Mouse (Mus musculus): ENCODE data around the gene Lat2. TPM values are rescaled to one million over a fixed set of nuclear protein-coding genes. Genes with fewer than 3 reads are reported as not detected.

The Lat2 gene
- total and polyA plus RNA-seq, 2 experiments from 2014 or later, result 1.9 to 10.7 TPM

DNA sequence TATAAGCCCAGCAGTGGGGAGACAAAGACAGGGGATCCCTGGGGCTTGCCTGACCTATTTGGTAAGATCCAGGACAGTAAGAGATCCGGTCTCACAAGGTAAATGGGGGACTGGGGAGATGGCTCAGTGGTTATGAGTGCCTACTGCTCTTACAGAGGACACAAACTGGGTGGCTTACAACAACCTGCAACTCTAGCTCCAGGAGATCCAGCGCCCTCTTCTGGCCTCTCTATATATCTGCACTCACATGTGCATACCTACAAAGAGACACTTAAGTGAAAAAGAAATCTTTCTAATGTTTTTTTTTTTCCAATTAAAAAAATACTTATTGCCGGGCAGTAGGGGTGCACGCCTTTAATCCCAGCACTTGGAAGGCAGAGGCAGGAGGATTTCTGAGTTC lies 31.6 kb upstream of the Lat2 start:
- Histone ChIP-seq H3K4me1 (ENCODE audit: control insufficient read depth, insufficient read depth) (no peaks in the 10 kb centered on the region), H3K27me3 (ENCODE audit: control insufficient read depth, insufficient read depth, low read length) (no peaks in the 10 kb centered on the region), H3K27ac (ENCODE audit: low read depth) (no peak overlapping the region), H3K9ac (replicated peaks; ENCODE audit: low read depth, low read length) (no peak overlapping the region), H3K9me3 (replicated peaks; ENCODE audit: control insufficient read depth, low read length) (no peaks in the 10 kb centered on the region), H3K36me3 (replicated peaks; ENCODE audit: control insufficient read depth, insufficient read depth, low read length) (no peaks in the 10 kb centered on the region), H3K4me2 (ENCODE audit: low read depth, low read length) (no peak overlapping the region), H3K4me3 (ENCODE audit: low read depth, low read length) (no peak overlapping the region)
- no peak for DNase-seq (ENCODE audit: low spot score)
- TF ChIP-seq EP300 (IDR thresholded peaks at IDR 0.05; ENCODE audit: low read depth) (no peak), CTCF (IDR thresholded peaks at IDR 0.05; ENCODE audit: low read depth) (no peak)
- no peak for ATAC-seq (ENCODE audit: insufficient read depth, low read depth)
- WGBS, result 70% methylated on average over 4 of the region's 4 CpGs

DNA sequence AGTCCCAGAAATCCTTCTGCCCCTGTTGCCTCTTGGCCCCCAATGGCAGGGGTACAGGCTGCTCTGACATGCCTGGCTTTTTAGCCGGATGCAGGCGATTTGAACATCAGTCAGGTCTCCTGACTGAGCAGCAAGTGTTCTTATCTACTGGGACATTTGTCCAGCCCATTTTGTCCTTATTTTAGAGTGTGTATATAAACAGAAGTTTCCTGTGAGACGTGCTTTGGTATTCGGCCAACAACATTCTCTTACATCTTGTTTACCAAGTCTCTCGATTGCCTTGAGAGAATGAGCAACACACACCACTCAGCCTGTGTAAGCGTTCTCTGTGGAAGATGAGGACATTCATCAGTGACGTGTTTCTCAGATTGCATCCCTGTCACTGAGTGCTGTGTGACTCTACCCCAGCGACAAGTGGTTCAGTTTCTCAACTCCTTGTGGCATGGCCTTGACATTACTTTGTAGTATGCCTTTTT lies 29.9 kb upstream of the Lat2 start:
- Histone ChIP-seq H3K27me3 (ENCODE audit: control insufficient read depth, insufficient read depth, low read length) (no peaks in the 10 kb centered on the region), H3K4me1 (ENCODE audit: control insufficient read depth, insufficient read depth) (no peaks in the 10 kb centered on the region), H3K27ac (ENCODE audit: low read depth) (peak overlapping the region; percentile 83), H3K9ac (replicated peaks; ENCODE audit: low read depth, low read length) (no peak overlapping the region), H3K9me3 (replicated peaks; ENCODE audit: control insufficient read depth, low read length) (no peaks in the 10 kb centered on the region), H3K4me2 (ENCODE audit: low read depth, low read length) (no peak overlapping the region; the same call in 1 of the 2 replicates), H3K36me3 (replicated peaks; ENCODE audit: control insufficient read depth, insufficient read depth, low read length) (no peaks in the 10 kb centered on the region), H3K4me3 (ENCODE audit: low read depth, low read length) (no peak overlapping the region)
- peak; percentile 80 for DNase-seq (ENCODE audit: low spot score)
- TF ChIP-seq CTCF (IDR thresholded peaks at IDR 0.05; ENCODE audit: low read depth), result no peak
- peak; percentile 88 for TF ChIP-seq EP300 (IDR thresholded peaks at IDR 0.05; ENCODE audit: low read depth)
- 35% methylated on average over 8 of the region's 8 CpGs for WGBS
- ATAC-seq (ENCODE audit: insufficient read depth, low read depth), result peak; percentile 78

DNA sequence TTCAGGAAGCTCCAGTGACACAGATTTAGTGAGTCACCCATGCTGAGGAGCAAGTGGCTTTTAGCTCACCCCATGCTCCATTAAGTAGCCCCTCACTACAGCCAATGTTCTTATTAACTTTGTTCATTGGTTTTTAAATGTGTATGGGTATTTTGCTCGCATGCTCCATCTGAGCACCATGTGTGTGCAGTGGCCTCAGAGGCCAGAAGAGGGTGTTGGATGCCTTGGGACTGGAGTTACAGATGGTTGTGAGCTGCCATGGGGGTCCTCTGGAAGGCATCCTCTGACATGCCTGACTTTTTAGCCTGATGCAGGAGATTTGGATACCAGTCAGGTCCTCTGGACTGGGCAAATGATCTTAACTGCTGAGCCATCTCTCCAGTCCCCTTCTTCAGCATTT lies 29.3 kb upstream of the Lat2 start:
- no peak for DNase-seq (ENCODE audit: low spot score)
- no peak overlapping the region for H3K4me3 ChIP-seq (ENCODE audit: low read depth, low read length)
- no peak for ATAC-seq (ENCODE audit: insufficient read depth, low read depth)
- no peaks in the 10 kb centered on the region for H3K4me1 ChIP-seq (ENCODE audit: control insufficient read depth, insufficient read depth)
- H3K4me2 ChIP-seq (ENCODE audit: low read depth, low read length), result no peak overlapping the region; the same call in 1 of the 2 replicates
- H3K9ac ChIP-seq (replicated peaks; ENCODE audit: low read depth, low read length), result no peak overlapping the region
- TF ChIP-seq CTCF (IDR thresholded peaks at IDR 0.05; ENCODE audit: low read depth) (peak; percentile 12), EP300 (IDR thresholded peaks at IDR 0.05; ENCODE audit: low read depth) (no peak)
- H3K36me3 ChIP-seq (replicated peaks; ENCODE audit: control insufficient read depth, insufficient read depth, low read length), result no peaks in the 10 kb centered on the region
- WGBS, result 86% methylated on average over 1 of the region's 1 CpGs
- no peaks in the 10 kb centered on the region for H3K27me3 ChIP-seq (ENCODE audit: control insufficient read depth, insufficient read depth, low read length)
- H3K27ac ChIP-seq (ENCODE audit: low read depth), result peak overlapping the region; percentile 83
- no peaks in the 10 kb centered on the region for H3K9me3 ChIP-seq (replicated peaks; ENCODE audit: control insufficient read depth, low read length)

DNA sequence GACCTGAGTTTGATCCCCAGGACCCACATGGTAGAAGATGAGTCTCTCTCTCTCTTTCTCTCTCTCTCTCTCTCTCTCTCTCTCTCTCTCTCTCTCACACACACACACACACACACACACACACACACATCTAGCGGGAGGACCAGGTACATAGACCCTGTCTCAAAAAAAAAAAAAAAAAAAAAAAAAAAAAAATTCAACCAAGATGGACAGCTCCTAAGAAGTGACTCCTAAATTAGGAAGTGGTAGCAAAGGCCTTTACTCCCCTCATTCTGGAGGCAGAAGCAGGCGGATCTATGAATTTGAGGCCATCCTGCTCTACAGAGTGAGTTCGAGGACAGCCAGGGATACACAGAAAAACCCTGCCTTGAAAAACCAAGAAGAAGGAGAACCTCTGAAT lies 25.5 kb upstream of the Lat2 start:
- H3K4me3 ChIP-seq (ENCODE audit: low read depth, low read length), result no peak overlapping the region
- ATAC-seq (ENCODE audit: insufficient read depth, low read depth), result no peak
- H3K36me3 ChIP-seq (replicated peaks; ENCODE audit: control insufficient read depth, insufficient read depth, low read length), result peaks cover 8% of the 10 kb centered on the region
- DNase-seq (ENCODE audit: low spot score), result no peak
- H3K9me3 ChIP-seq (replicated peaks; ENCODE audit: control insufficient read depth, low read length), result no peaks in the 10 kb centered on the region
- H3K27me3 ChIP-seq (ENCODE audit: control insufficient read depth, insufficient read depth, low read length), result no peaks in the 10 kb centered on the region
- no peak overlapping the region for H3K27ac ChIP-seq (ENCODE audit: low read depth)
- 86% methylated on average over 3 of the region's 3 CpGs for WGBS
- H3K4me1 ChIP-seq (ENCODE audit: control insufficient read depth, insufficient read depth), result peaks cover 9% of the 10 kb centered on the region
- no peak for TF ChIP-seq CTCF (IDR thresholded peaks at IDR 0.05; ENCODE audit: low read depth)
- no peak for TF ChIP-seq EP300 (IDR thresholded peaks at IDR 0.05; ENCODE audit: low read depth)
- H3K4me2 ChIP-seq (ENCODE audit: low read depth, low read length), result no peak overlapping the region
- H3K9ac ChIP-seq (replicated peaks; ENCODE audit: low read depth, low read length), result no peak overlapping the region

DNA sequence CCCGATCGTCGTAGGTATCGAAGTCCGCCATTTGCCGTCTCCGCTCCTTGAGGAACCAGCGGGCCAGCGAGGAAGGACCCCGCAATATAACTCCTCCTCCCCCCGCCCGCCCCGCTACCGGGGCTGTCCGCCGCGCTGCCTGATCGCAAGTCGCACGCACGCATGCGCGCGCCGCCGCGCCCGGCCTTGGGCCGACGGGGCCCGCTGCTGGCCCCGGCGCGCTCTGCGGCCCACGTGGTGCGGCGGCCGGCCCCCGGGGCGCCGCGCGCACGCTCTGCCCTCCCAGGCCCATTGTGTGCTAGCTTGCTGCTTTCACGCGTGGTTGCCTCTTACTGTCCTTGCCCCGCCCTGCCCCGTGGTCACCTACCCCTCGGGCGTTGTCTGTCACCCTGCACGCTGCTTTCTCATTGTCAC lies 24.5 kb upstream of the Lat2 start, which contains the start of gene Eif4h:
Gene Eif4h (minus strand): TSS at position 222 of the 414 bp plus-strand sequence.
- H3K4me1 ChIP-seq (ENCODE audit: control insufficient read depth, insufficient read depth), result peaks cover 9% of the 10 kb centered on the region
- under 1% methylated on average over 36 of the region's 52 CpGs for WGBS
- peak within 1 kb of the TSS; percentile 75 for H3K4me2 ChIP-seq (ENCODE audit: low read depth, low read length)
- peak within 1 kb of the TSS; percentile 95 for H3K27ac ChIP-seq (ENCODE audit: low read depth)
- H3K9ac ChIP-seq (replicated peaks; ENCODE audit: low read depth, low read length), result peak within 1 kb of the TSS; percentile 97
- ATAC-seq (ENCODE audit: insufficient read depth, low read depth) (peak; percentile 93), DNase-seq (ENCODE audit: low spot score) (peak; percentile 94)
- TF ChIP-seq CTCF (IDR thresholded peaks at IDR 0.05; ENCODE audit: low read depth), result no peak
- TF ChIP-seq EP300 (IDR thresholded peaks at IDR 0.05; ENCODE audit: low read depth), result no peak
- H3K9me3 ChIP-seq (replicated peaks; ENCODE audit: control insufficient read depth, low read length), result no peaks in the 10 kb centered on the region
- peak within 1 kb of the TSS; percentile 94 for H3K4me3 ChIP-seq (ENCODE audit: low read depth, low read length)
- H3K36me3 ChIP-seq (replicated peaks; ENCODE audit: control insufficient read depth, insufficient read depth, low read length), result peaks cover 15% of the 10 kb centered on the region
- H3K27me3 ChIP-seq (ENCODE audit: control insufficient read depth, insufficient read depth, low read length), result no peaks in the 10 kb centered on the region

All from heart, postnatal 0 days (tissue).